Mouse (Mus musculus) hindbrain, embryonic 11.5 days (tissue): ENCODE data around the gene Sh2d2a. TPM values are rescaled to one million over a fixed set of nuclear protein-coding genes. Genes with fewer than 3 reads are reported as not detected.
A peak's percentile ranks its signal among the peaks of the same experiment; 100 is the strongest.
"Not testable (repeated sequence)": the region's sequence is repeated elsewhere in the genome, so short reads cannot be mapped to it uniquely, and the experiment has no call there.

Experiments
- ATAC-seq: fragments of 200-750 bp; cut with Nextera tagmentation; 2 replicates; pipeline ENCODE4 v1.8.0; 2017; ENCODE audit warnings: mild to moderate bottlenecking, moderate TSS enrichment, moderate library complexity; ENCODE audit not compliant: low FRiP score
- DNase-seq: peaks from one replicate; pipeline ENCODE4 v3.0.0-alpha.2; 2015; ENCODE audit warnings: low spot score
- H3K27ac ChIP-seq: fragments of 300-500 bp; sonication (generic); 2 replicates; pipeline ENCODE4 v1.5.1; 2014; ENCODE audit warnings: mild to moderate bottlenecking, low read depth, low read length
- H3K27me3 ChIP-seq: fragments of 300-500 bp; sonication (generic); 2 replicates; pipeline ENCODE4 v1.6.1; 2014; ENCODE audit warnings: mild to moderate bottlenecking, low read length, moderate library complexity, mixed read lengths; ENCODE audit not compliant: control insufficient read depth, insufficient read depth
- H3K36me3 ChIP-seq: fragments of 300-500 bp; sonication (generic); 2 replicates; pipeline ENCODE4 v1.6.1; 2014; ENCODE audit warnings: mild to moderate bottlenecking, low read length, moderate library complexity, mixed read lengths; ENCODE audit not compliant: control insufficient read depth, insufficient read depth
- H3K4me1 ChIP-seq: fragments of 300-500 bp; sonication (generic); replicated peaks from 2 replicates; pipeline ENCODE4 v1.6.1; 2014; ENCODE audit warnings: low read length, mixed read lengths; ENCODE audit not compliant: control insufficient read depth, insufficient read depth
- H3K4me2 ChIP-seq: fragments of 300-500 bp; sonication (generic); replicated peaks from 2 replicates; pipeline ENCODE4 v1.6.1; 2014; ENCODE audit warnings: mild to moderate bottlenecking, low read depth, low read length
- H3K4me3 ChIP-seq: fragments of 300-500 bp; sonication (generic); 2 replicates; pipeline ENCODE4 v1.5.1; 2014; ENCODE audit warnings: low read depth, low read length
- H3K9ac ChIP-seq: fragments of 300-500 bp; sonication (generic); 2 replicates; pipeline ENCODE4 v1.6.1; 2014; ENCODE audit warnings: low read depth, low read length
- H3K9me3 ChIP-seq: fragments of 300-500 bp; sonication (generic); 2 replicates; pipeline ENCODE4 v1.6.1; 2016; ENCODE audit warnings: low read length; ENCODE audit not compliant: control insufficient read depth
- WGBS: fragments of 180-500 bp; shearing (Covaris S2); extraction: QIAGEN DNeasy Blood & Tissue Kit; methylation state at CpG from one replicate; pipeline ENCODE4 v1.1.7; 2014; 5-methylcytosine and 5-hydroxymethylcytosine counted together
- polyA plus RNA-seq: library from polyadenylated mRNA; unstranded; fragments of >200 nt; fragmentation: Nextera tagmentation; extraction: Ambion mirVana; gene quantifications from 2 replicates; pipeline ENCODE4 v1.2.1, GENCODE M21; 2014

Gene Sh2d2a
- polyA plus RNA-seq, 1 experiment from 2014 or later: not detected

DNA sequence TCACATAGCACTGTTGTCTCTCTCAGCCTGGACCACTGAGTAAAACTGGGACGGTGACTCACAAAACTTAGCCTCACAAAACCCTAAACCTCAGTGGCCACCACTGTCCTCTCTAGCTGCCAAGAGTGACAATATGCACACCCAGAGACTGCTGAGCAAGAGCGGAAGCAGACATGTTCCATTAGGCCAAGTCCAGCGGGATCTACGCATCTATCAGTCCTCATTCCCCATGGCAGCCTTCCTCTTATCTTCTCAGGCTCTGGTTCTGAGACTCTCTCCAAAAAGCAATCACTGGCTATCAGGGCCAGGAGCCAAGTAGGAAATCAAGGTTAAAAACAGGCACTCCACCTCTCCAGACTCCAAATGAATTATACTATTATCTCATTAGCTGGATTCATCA is 31.2 kb downstream of the Sh2d2a start:
- no peak for DNase-seq
- Histone ChIP-seq H3K36me3 (no peaks in the 10 kb centered on the region), H3K4me2 (no peak overlapping the region), H3K27ac (no peak overlapping the region), H3K9me3 (no peaks in the 10 kb centered on the region), H3K27me3 (no peaks in the 10 kb centered on the region), H3K4me3 (no peak overlapping the region), H3K9ac (no peak overlapping the region), H3K4me1 (no peaks in the 10 kb centered on the region)
- no peak for ATAC-seq
- WGBS: 97% methylated on average over 4 of the region's 4 CpGs

DNA sequence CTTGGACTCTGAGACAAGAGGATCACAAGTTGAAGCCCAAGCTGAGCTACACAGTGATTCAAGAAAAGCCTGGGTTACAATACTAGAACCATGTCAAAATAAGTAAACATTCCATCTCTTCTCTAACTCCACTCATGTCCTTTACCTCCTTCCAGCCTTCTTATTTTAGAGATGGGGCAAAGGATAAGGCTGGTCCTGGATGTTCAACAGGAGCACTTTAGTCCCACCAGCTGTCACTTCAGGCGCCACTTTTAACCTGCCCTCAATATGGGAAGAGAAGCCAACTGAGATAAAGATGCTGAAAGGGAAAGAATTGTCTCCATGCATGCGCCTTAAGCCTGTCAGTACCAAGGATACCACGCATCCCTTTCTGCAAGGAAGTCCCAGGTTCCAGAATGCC is 37.7 kb downstream of the Sh2d2a start:
- H3K9ac ChIP-seq: peak overlapping the region; percentile 94
- no peaks in the 10 kb centered on the region for H3K27me3 ChIP-seq
- H3K4me3 ChIP-seq: peak overlapping the region; percentile 95
- no peak for DNase-seq
- ATAC-seq: no peak
- no peaks in the 10 kb centered on the region for H3K9me3 ChIP-seq
- no peaks in the 10 kb centered on the region for H3K36me3 ChIP-seq
- H3K4me1 ChIP-seq: peaks cover 6% of the 10 kb centered on the region
- 1% methylated on average over 3 of the region's 3 CpGs for WGBS
- H3K27ac ChIP-seq: no peak overlapping the region
- peak overlapping the region; percentile 92 for H3K4me2 ChIP-seq

DNA sequence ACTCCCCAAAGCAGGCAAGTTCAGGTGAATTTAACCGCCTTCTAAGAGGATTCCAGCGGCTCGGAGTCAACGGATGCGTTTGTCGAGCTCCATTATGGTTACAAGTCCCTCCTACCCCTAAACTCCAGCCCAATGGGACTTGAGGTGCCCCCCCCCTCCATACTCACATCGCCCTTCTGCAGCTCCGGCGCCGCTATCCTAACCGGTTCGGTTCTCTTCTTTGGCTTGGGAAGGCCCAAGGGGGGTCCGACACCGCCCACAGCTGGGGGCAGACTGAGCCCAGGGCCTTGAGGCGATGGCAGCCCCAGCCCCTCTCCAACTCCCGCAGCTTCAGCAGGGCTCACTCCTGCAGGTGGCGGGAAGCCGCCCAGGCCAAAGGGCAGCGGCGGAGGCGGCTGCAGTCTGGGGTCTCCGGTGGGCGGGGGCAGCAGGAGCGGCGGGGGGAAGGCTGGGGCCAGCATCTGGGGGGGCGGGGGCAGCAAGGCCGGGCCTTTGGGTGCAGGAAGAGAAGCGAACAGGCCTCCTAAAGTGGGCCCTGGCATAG is 38.2 kb downstream of the Sh2d2a start:
- Histone ChIP-seq H3K9me3 (no peaks in the 10 kb centered on the region), H3K4me3 (peak overlapping the region; percentile 95), H3K4me2 (peak overlapping the region; percentile 92), H3K4me1 (peaks cover 6% of the 10 kb centered on the region), H3K27me3 (no peaks in the 10 kb centered on the region), H3K27ac (peak overlapping the region; percentile 76), H3K36me3 (no peaks in the 10 kb centered on the region), H3K9ac (peak overlapping the region; percentile 94)
- peak; percentile 39 for ATAC-seq
- under 1% methylated on average over 18 of the region's 28 CpGs for WGBS
- peak; percentile 49 for DNase-seq

DNA sequence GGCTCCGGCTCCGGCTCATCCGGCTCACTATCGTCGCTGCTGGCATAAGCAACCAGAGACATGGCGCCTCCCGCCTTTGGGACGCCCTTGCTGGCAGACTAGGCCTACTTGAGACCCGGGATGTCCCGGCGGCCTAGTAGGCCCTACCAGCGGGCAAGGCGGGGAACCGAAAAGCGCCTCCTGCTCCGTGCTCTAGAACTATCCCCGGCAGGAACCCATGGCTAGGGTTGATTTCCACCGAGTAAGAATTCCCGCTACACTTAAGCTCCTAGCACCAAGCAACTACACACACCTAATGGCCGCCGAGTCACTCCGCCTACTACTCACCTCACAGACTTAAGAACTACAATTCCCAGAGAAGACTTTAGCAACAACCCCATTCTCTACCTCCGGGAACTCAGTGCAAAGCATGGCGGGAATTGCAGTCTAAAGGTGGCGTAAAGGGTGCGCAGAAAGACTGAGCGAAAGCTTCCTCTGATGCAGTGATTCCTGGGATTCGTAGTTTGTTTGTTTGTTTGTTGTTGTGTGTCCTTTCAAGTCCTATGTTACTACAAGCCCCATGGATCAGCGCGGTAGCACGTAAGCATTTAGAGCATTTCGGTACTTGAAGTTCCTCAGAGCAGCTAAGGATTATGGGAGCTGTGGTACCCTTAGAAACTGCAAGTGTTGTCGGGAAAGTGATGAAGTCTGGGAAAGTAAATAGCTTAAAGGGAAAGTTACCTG is 38.9 kb downstream of the Sh2d2a start, which contains the start of gene Prcc:
Prcc (minus strand) TSS at position 328 of the 723 bp plus-strand sequence.
- under 1% methylated on average over 33 of the region's 33 CpGs for WGBS
- peak; percentile 98 for ATAC-seq

DNA sequence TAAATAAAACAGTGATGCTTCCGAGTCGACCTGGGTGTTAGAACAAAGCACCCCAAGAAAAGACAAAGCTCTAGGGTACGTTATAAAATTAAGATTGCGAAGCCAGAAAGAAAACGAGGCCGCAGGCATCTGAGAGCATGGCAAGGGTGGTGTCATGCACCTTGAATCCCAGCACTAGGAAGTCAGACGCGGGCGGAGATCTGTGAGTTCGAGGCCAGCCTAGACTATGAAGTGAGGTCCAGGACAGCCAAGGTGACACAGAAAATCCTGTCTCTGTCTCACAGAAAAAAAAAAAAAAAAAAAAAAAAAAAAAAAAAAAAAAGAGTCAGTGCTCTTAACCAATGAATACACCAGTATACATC is 39.4 kb downstream of the Sh2d2a start:
- Histone ChIP-seq H3K9ac (peak overlapping the region; percentile 34; the same call in 1 of the 2 replicates), H3K27me3 (no peaks in the 10 kb centered on the region), H3K9me3 (no peaks in the 10 kb centered on the region), H3K4me3 (peak overlapping the region; percentile 95), H3K4me1 (peaks cover 6% of the 10 kb centered on the region), H3K27ac (no peak overlapping the region), H3K36me3 (no peaks in the 10 kb centered on the region), H3K4me2 (peak overlapping the region; percentile 35)
- no peak for DNase-seq
- no peak; the same call in 1 of the 2 replicates for ATAC-seq
- WGBS: 11% methylated on average over 10 of the region's 10 CpGs

More for the DNA sequence above, 38.9 kb downstream of the Sh2d2a start, which contains the start of gene Prcc:
- peaks cover 6% of the 10 kb centered on the region for H3K4me1 ChIP-seq
- peak within 1 kb of the TSS; percentile 94 for H3K9ac ChIP-seq
- peak; percentile 93 for DNase-seq
- H3K27me3 ChIP-seq: no peaks in the 10 kb centered on the region
- no peaks in the 10 kb centered on the region for H3K9me3 ChIP-seq
- H3K36me3 ChIP-seq: no peaks in the 10 kb centered on the region
- peak within 1 kb of the TSS; percentile 92 for H3K4me2 ChIP-seq
- H3K4me3 ChIP-seq: peak within 1 kb of the TSS; percentile 95
- peak within 1 kb of the TSS; percentile 76 for H3K27ac ChIP-seq

- no peak for ATAC-seq
Observed at GRCm38 (mm10) chr3:87886416-87886815, 39.9 kb downstream of the Sh2d2a start.

GRCm38 (mm10) chr3:87887400-87887799 is 40.8 kb downstream of the Sh2d2a start:
- H3K9me3 ChIP-seq, H3K36me3 ChIP-seq, H3K9ac ChIP-seq, H3K4me2 ChIP-seq, H3K27ac ChIP-seq, H3K4me3 ChIP-seq, H3K4me1 ChIP-seq, DNase-seq, H3K27me3 ChIP-seq, ATAC-seq: not testable (repeated sequence)
- WGBS: 85% methylated on average over 4 of the region's 4 CpGs

More at GRCm38 (mm10) chr3:87886416-87886815, 39.9 kb downstream of the Sh2d2a start:
- Histone ChIP-seq H3K27ac (no peak overlapping the region), H3K4me1 (peaks cover 6% of the 10 kb centered on the region), H3K9me3 (no peaks in the 10 kb centered on the region), H3K9ac (no peak overlapping the region; the same call in 1 of the 2 replicates), H3K36me3 (no peaks in the 10 kb centered on the region), H3K4me2 (no peak overlapping the region), H3K4me3 (no peak overlapping the region), H3K27me3 (no peaks in the 10 kb centered on the region)
- DNase-seq: peak; percentile 6
- WGBS: 88% methylated on average over 6 of the region's 6 CpGs

GRCm38 (mm10) chr3:87891481-87891880 is 44.9 kb downstream of the Sh2d2a start:
- Histone ChIP-seq H3K9me3 (no peaks in the 10 kb centered on the region), H3K9ac (no peak overlapping the region), H3K4me2 (no peak overlapping the region), H3K36me3 (no peaks in the 10 kb centered on the region), H3K27me3 (no peaks in the 10 kb centered on the region), H3K4me3 (no peak overlapping the region), H3K4me1 (no peaks in the 10 kb centered on the region), H3K27ac (no peak overlapping the region)
- DNase-seq: no peak
- WGBS: 55% methylated on average over 3 of the region's 3 CpGs
- ATAC-seq: no peak
